Mouse (Mus musculus): ENCODE results near the gene Nefh. TPM values are rescaled to one million over a fixed set of nuclear protein-coding genes. Genes with fewer than 3 reads are reported as not detected.

Nefh gene
- polyA plus RNA-seq (2012; rRNA removed), result 0.18 TPM in 2 replicates

DNA sequence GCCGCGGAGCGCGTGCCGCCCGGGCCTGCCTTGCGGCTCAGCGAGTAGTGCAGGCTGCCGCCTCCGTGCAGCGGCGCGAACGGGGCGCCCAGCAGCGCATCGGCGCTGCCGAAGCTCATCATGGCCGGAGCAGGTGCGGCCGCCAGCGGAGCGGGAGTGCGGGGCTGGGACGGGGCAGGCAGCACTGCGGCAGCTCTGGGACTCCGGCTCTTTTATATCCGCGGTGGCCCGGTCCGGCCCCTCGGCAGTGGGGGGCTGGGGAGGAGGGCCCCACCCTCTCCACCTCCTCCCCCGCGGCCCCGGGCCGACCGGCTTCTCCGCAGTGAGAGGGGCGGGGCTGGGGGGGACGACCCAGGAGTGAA, at the start of gene Nefh:
TSS of gene Nefh (minus strand) at position 252 of the 362 bp plus-strand sequence.

DNA sequence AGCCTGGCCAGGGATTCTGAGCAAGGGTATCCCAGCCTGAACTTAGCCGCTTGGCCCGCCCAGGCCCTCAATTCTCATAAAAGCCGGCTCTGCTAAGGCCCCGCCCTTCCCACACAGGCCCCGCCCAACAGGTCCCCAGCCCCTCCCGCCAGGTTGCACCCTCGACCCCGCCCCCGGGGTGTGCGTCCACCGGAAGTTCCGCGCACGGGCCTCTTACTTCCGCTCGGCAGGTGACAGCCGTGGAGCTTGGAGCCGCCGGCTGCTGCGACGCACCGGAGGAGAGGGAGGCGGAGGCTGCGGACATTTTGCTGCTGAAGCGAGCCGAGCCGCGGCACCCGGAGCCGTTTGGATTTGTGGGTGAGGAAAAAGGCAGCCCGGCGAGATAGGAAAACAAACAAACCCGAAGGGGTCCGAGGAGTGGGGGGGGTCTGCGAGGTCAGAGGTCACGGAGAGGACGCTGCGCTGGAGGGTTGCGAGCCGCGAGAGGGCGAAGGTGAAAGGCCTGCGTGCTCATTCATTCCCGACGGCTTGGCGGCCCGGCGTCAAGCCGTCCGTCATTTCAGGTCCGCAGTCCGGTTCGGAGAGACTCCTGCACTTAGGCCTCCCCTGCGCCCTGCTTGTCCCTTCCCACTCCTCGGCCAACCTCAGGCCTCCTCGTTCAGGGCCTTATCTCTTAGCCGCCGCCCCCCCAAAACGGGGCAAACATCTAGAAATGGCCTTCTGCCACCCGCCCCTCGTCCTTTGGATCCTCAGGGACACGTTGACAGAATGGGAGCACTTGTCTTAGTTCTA, 39.0 kb upstream of the Nefh start, which contains the start of gene Ap1b1:
TSS of gene Ap1b1 (plus strand) at position 130 of the 792 bp plus-strand sequence.

DNA sequence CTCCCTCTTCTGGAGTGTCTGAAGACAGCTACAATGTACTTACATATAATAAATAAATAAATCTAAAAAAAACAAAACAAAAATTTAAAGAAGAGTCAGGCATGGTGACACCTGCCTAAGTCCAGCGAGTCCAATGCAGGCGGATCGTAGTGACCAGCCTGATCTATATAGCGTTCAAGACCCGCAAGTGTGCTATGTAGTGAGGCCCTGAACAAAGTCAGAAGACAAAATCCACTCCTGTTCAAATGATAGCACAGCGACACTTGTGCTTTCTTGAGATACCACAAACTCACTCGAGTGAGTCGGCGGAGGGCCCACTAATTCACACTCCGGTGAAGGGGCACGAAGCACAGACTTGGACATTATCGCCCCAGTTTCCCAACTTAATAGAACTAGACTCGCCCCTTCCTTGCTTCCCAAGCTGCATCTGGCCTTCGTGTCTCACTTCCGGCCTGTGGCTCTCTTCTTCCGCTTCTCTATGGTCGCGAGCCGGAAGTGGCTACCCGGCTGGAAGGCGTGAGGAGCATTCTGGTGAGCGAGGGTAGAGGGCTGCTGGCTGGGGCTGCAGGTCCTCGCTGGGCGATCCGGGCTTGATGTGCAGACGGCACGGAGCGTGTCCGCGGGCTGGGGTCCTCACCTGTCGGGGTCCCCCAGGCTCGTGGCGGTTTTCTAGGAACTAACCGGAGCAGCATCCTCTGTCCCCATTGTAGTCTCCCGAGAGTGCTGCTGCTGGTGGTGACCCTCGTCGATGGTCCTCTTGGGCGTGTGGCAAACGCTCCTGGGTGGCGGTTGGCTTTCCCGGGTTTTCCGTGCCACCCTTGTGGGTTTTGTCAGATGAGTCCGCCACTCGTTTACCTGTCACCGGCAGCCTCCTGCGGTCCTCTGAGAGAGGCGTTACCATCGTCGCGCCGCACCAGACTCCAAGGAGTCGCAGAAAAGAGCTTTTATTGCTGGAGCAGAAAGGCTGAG, 52.7 kb downstream of the Nefh start, which contains the start of gene Thoc5:
TSS of gene Thoc5 (plus strand) at position 473 of the 969 bp plus-strand sequence.

Other genes starting within 250 kb of the Nefh start
- 532 and 546 TPM in 2 replicates for gene Uqcr10, start 243.7 kb downstream of the Nefh start, polyA plus RNA-seq (2012; rRNA removed)
- 13.4 and 14.6 TPM in 2 replicates for gene Zmat5, start 243.4 kb downstream of the Nefh start, polyA plus RNA-seq (2012; rRNA removed)
- 0.02 TPM in 2 replicates for gene Cabp7, start 201.3 kb downstream of the Nefh start, polyA plus RNA-seq (2012; rRNA removed)
- gene Nf2, start 98.5 kb downstream of the Nefh start, polyA plus RNA-seq (2012; rRNA removed), result 11.7 and 13.5 TPM in 2 replicates
- 35.8 and 44.2 TPM in 2 replicates for gene Nipsnap1, start 74.1 kb downstream of the Nefh start, polyA plus RNA-seq (2012; rRNA removed)
- 16.1 and 18.1 TPM in 2 replicates for gene Thoc5, start 52.7 kb downstream of the Nefh start, polyA plus RNA-seq (2012; rRNA removed)
- gene Ap1b1, start 38.8 kb upstream of the Nefh start, polyA plus RNA-seq (2012; rRNA removed), result 60.6 and 62.8 TPM in 2 replicates
- gene Rasl10a, start 110.1 kb upstream of the Nefh start, polyA plus RNA-seq (2012; rRNA removed), result 0.18 and 0.20 TPM in 2 replicates
- 8.6 and 10.6 TPM in 2 replicates for gene Gas2l1, start 117.3 kb upstream of the Nefh start, polyA plus RNA-seq (2012; rRNA removed)
- 10.0 and 11.0 TPM in 2 replicates for gene Rhbdd3, start 150.9 kb upstream of the Nefh start, polyA plus RNA-seq (2012; rRNA removed)
- 240 and 246 TPM in 2 replicates for gene Ewsr1, start 151.2 kb upstream of the Nefh start, polyA plus RNA-seq (2012; rRNA removed)
- 1.2 and 1.3 TPM in 2 replicates for gene Emid1, start 204.2 kb upstream of the Nefh start, polyA plus RNA-seq (2012; rRNA removed)